Mouse (Mus musculus): ENCODE data around the gene Pla2r1. TPM values are rescaled to one million over a fixed set of nuclear protein-coding genes. Genes with fewer than 3 reads are reported as not detected.
A peak's percentile ranks its signal among the peaks of the same experiment; 100 is the strongest.

Pla2r1 gene
- total RNA-seq, 2 experiments from 2014 or later: 0.82 to 1.6 TPM

GRCm38 (mm10) chr2:60538710-60539109, 14.4 kb downstream of the Pla2r1 start:
- Histone ChIP-seq H3K4me3 (no peak overlapping the region), H3K27ac (no peak overlapping the region)
- TF ChIP-seq CTCF (IDR thresholded peaks at IDR 0.05): no peak
- intact Hi-C loops (cut with DNase I): no loop called here
- DNase-seq: no peak

- no peak for DNase-seq
- intact Hi-C loops (cut with DNase I): no loop called here
- Histone ChIP-seq H3K4me3 (no peak overlapping the region), H3K27ac (no peak overlapping the region)
- no peak for TF ChIP-seq CTCF (IDR thresholded peaks at IDR 0.05)
These were observed 14.8 kb downstream of the Pla2r1 start for GRCm38 (mm10) chr2:60538274-60538673.

- H3K4me3 ChIP-seq: no peak overlapping the region
- DNase-seq: no peak
- no peak overlapping the region for H3K27ac ChIP-seq
- intact Hi-C loops (cut with DNase I): no loop called here
- no peak for TF ChIP-seq CTCF (IDR thresholded peaks at IDR 0.05)
These were observed 18.4 kb downstream of the Pla2r1 start for GRCm38 (mm10) chr2:60534755-60535154.

GRCm38 (mm10) chr2:60533026-60533425, 20.1 kb downstream of the Pla2r1 start:
- no peak overlapping the region for H3K4me3 ChIP-seq
- no peak for TF ChIP-seq CTCF (IDR thresholded peaks at IDR 0.05)
- no peak overlapping the region for H3K27ac ChIP-seq
- no peak for DNase-seq
- intact Hi-C loops (cut with DNase I): no loop called here

- Histone ChIP-seq H3K4me3 (no peak overlapping the region), H3K27ac (no peak overlapping the region)
- DNase-seq: no peak
- intact Hi-C loops (cut with DNase I): no loop called here
- no peak for TF ChIP-seq CTCF (IDR thresholded peaks at IDR 0.05)
These were observed 20.6 kb downstream of the Pla2r1 start for GRCm38 (mm10) chr2:60532495-60532894.

- intact Hi-C loops (cut with DNase I): no loop called here
- TF ChIP-seq CTCF (IDR thresholded peaks at IDR 0.05): no peak
- Histone ChIP-seq H3K27ac (no peak overlapping the region), H3K4me3 (no peak overlapping the region)
- no peak for DNase-seq
These were observed 37.3 kb downstream of the Pla2r1 start for GRCm38 (mm10) chr2:60515817-60516216.

GRCm38 (mm10) chr2:60514863-60515262, 38.2 kb downstream of the Pla2r1 start:
- intact Hi-C loops (cut with DNase I): no loop called here
- Histone ChIP-seq H3K4me3 (no peak overlapping the region), H3K27ac (no peak overlapping the region)
- TF ChIP-seq CTCF (IDR thresholded peaks at IDR 0.05): peak; percentile 42
- no peak for DNase-seq

GRCm38 (mm10) chr2:60510718-60511117, 42.4 kb downstream of the Pla2r1 start:
- Histone ChIP-seq H3K27ac (no peak overlapping the region), H3K4me3 (no peak overlapping the region)
- no peak for TF ChIP-seq CTCF (IDR thresholded peaks at IDR 0.05)
- no peak for DNase-seq
- intact Hi-C loops (cut with DNase I): no loop called here

- intact Hi-C loops (cut with DNase I): no loop called here
- TF ChIP-seq CTCF (IDR thresholded peaks at IDR 0.05): no peak
- Histone ChIP-seq H3K4me3 (no peak overlapping the region), H3K27ac (no peak overlapping the region)
- DNase-seq: no peak
These were observed 48.0 kb downstream of the Pla2r1 start for GRCm38 (mm10) chr2:60505145-60505544.

- no peak for TF ChIP-seq CTCF (IDR thresholded peaks at IDR 0.05)
- H3K27ac ChIP-seq: no peak overlapping the region
- H3K4me3 ChIP-seq: no peak overlapping the region
- no peak for DNase-seq
- intact Hi-C loops (cut with DNase I): no loop called here
These were observed 48.4 kb downstream of the Pla2r1 start for GRCm38 (mm10) chr2:60504718-60505117.

- Histone ChIP-seq H3K27ac (no peak overlapping the region), H3K4me3 (no peak overlapping the region)
- intact Hi-C loops (cut with DNase I): no loop called here
- TF ChIP-seq CTCF (IDR thresholded peaks at IDR 0.05): no peak
- no peak for DNase-seq
These were observed 49.1 kb downstream of the Pla2r1 start for GRCm38 (mm10) chr2:60503991-60504390.

- Histone ChIP-seq H3K4me3 (no peak overlapping the region), H3K27ac (no peak overlapping the region)
- intact Hi-C loops (cut with DNase I): no loop called here
- DNase-seq: no peak
- TF ChIP-seq CTCF (IDR thresholded peaks at IDR 0.05): no peak
These were observed 52.5 kb downstream of the Pla2r1 start for GRCm38 (mm10) chr2:60500583-60501116.

- no peak for TF ChIP-seq CTCF (IDR thresholded peaks at IDR 0.05)
- no peak for DNase-seq
- intact Hi-C loops (cut with DNase I): no loop called here
- Histone ChIP-seq H3K4me3 (no peak overlapping the region), H3K27ac (no peak overlapping the region)
These were observed 73.2 kb downstream of the Pla2r1 start for GRCm38 (mm10) chr2:60479906-60480305.

GRCm38 (mm10) chr2:60478778-60479177, 74.3 kb downstream of the Pla2r1 start:
- intact Hi-C loops (cut with DNase I): no loop called here
- no peak for TF ChIP-seq CTCF (IDR thresholded peaks at IDR 0.05)
- Histone ChIP-seq H3K27ac (no peak overlapping the region), H3K4me3 (no peak overlapping the region)
- DNase-seq: no peak

Data from gastrocnemius, adult 2 months (tissue).